Comparison of ENCODE assay signal across 8 mouse cellular contexts in the genomic region with DNA sequence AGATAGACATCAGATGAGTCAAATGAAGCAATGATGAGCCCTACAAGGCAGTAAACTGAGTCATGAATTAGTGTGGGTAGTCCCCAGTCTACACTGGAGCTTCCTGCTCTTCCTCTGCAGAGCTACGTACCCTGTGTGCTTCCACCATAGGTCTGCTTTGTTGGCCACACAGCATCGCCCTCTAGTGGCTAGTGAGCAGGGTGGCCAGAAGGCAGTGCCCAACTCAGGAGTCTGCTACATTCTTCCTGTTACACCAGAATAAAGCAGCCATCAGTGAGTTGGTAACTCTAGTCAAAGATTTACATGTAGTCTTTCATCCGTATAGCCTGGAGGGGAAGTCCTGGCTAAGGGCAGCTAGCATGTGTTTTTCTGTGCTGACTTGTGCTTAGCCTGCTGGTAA. TPM values are rescaled to one million over a fixed set of nuclear protein-coding genes. Genes with fewer than 3 reads are reported as not detected.
A peak's percentile ranks its signal among the peaks of the same experiment; 100 is the strongest.
DNase-seq lines count a peak whose midpoint lies in the region; ATAC-seq and TF ChIP-seq lines count a peak whose summit lies in the region.

No protein-coding gene starts in this region.

- no peaks in the 10 kb centered on the region for H3K9me3 ChIP-seq in liver, embryonic 12.5 days (replicated peaks)
- H3K9me3 ChIP-seq in stomach, embryonic 16.5 days (replicated peaks; ENCODE audit: control insufficient read depth, low read length): 0 out of 2 replicates have a peak, but pooled peaks cover 3% of the 10 kb centered on the region

- peak; percentile 99; the same call in 1 of the 2 replicates for TF ChIP-seq CTCF in kidney, adult 2 months (conservative IDR thresholded peaks at IDR 0.05; ENCODE audit: insufficient read depth, insufficient read length, low read depth, low read length)

- peaks cover 45% of the 10 kb centered on the region for H3K4me1 ChIP-seq in kidney, adult 2 months (ENCODE audit: control insufficient read depth, insufficient read depth, low read length)
- H3K4me1 ChIP-seq in liver, embryonic 12.5 days: peaks cover 32% of the 10 kb centered on the region
- 0 out of 2 replicates have a peak, but pooled peaks cover 6% of the 10 kb centered on the region for H3K4me1 ChIP-seq in stomach, embryonic 16.5 days (ENCODE audit: control insufficient read depth, insufficient read depth, low read length)

- TF ChIP-seq POLR2A in kidney, adult 2 months (IDR thresholded peaks at IDR 0.05; ENCODE audit: low read depth, low read length): no peak

- no peak overlapping the region for H3K9ac ChIP-seq in liver, embryonic 12.5 days
- no peak overlapping the region for H3K9ac ChIP-seq in stomach, embryonic 16.5 days (ENCODE audit: low read length)

- 7% methylated on average over 3 of the region's 3 CpGs for WGBS in kidney, adult 2 months
- 17% methylated on average over 3 of the region's 3 CpGs for WGBS in liver, embryonic 12.5 days (ENCODE audit: insufficient replicate concordance)
- WGBS in stomach, embryonic 16.5 days: 17% methylated on average over 3 of the region's 3 CpGs

- peak overlapping the region; percentile 57; the same call in 1 of the 2 replicates for H3K27ac ChIP-seq in kidney, adult 2 months (ENCODE audit: insufficient read depth, low read depth, low read length)
- H3K27ac ChIP-seq in liver, embryonic 12.5 days: no peak overlapping the region
- no peak overlapping the region for H3K27ac ChIP-seq in stomach, embryonic 16.5 days (ENCODE audit: low read length)

- ATAC-seq in liver, embryonic 12.5 days: 0 out of 2 replicates have a peak, but pooled peaks have one; percentile 27
- peak; percentile 75 for ATAC-seq in stomach, embryonic 16.5 days (ENCODE audit: insufficient read depth, low FRiP score)

- H3K27me3 ChIP-seq in kidney, adult 2 months (replicated peaks; ENCODE audit: control insufficient read depth, insufficient read depth, low read length): no peaks in the 10 kb centered on the region
- no peaks in the 10 kb centered on the region for H3K27me3 ChIP-seq in liver, embryonic 12.5 days (replicated peaks)
- H3K27me3 ChIP-seq in stomach, embryonic 16.5 days (ENCODE audit: control insufficient read depth, insufficient read depth, low read length): no peaks in the 10 kb centered on the region

- no peak overlapping the region for H3K4me3 ChIP-seq in kidney, adult 2 months (ENCODE audit: insufficient read depth, low read depth, low read length)
- no peak overlapping the region for H3K4me3 ChIP-seq in liver, embryonic 12.5 days
- H3K4me3 ChIP-seq in stomach, embryonic 16.5 days (replicated peaks; ENCODE audit: low read length): no peak overlapping the region

- peak; percentile 79 for DNase-seq in 3T3-L1 (ENCODE audit: low read depth, low spot score)
- DNase-seq in T-cell, adult 2 months (ENCODE audit: low spot score): peak; percentile 78
- peak; percentile 87 for DNase-seq in embryo, embryonic 10 days (ENCODE audit: low spot score)
- peak; percentile 80 to 82 for DNase-seq in heart, adult 18-20 months
- DNase-seq in kidney, adult 2 months: peak; percentile 93
- peak; percentile 88 for DNase-seq in naive thymus-derived CD4-positive, alpha-beta T cell, adult 2 months (ENCODE audit: low read depth)

- no peak overlapping the region for H3K4me2 ChIP-seq in liver, embryonic 12.5 days
- H3K4me2 ChIP-seq in stomach, embryonic 16.5 days (ENCODE audit: low read depth, low read length): no peak overlapping the region

- H3K36me3 ChIP-seq in kidney, adult 2 months (ENCODE audit: control insufficient read depth, insufficient read depth, low read length): no peaks in the 10 kb centered on the region; the same call in none of the 2 replicates
- peaks cover 73% of the 10 kb centered on the region for H3K36me3 ChIP-seq in liver, embryonic 12.5 days
- peaks cover 31% of the 10 kb centered on the region for H3K36me3 ChIP-seq in stomach, embryonic 16.5 days (ENCODE audit: control insufficient read depth, insufficient read depth, low read length)

RNA-seq across cellular contexts. Expression of gene Acvr1b, which starts 24.4 kb away (rescaled TPM):
- total RNA-seq in heart, adult 18-20 months (2021): 10 to 100 TPM in 1 of 2 experiments, 1 to 10 TPM in 1; 9.8 to 10.3 TPM
- polyA plus RNA-seq in kidney, adult 2 months (2012; rRNA removed): 37.0 and 37.2 TPM in 2 replicates
- polyA plus RNA-seq in liver, embryonic 12.5 days (2016; fragmentation: Nextera tagmentation; extraction: Ambion mirVana): 1.9 and 2.2 TPM in 2 replicates
- polyA plus RNA-seq in stomach, embryonic 16.5 days (2015; fragmentation: Nextera tagmentation; extraction: Ambion mirVana): 11.6 and 12.1 TPM in 2 replicates

RNA-seq across cellular contexts. Expression of gene Grasp, which starts 25.8 kb away (rescaled TPM):
- total RNA-seq in heart, adult 18-20 months (2021): 1 to 10 TPM; 8.7 to 9.7 TPM
- 6.2 and 7.0 TPM in 2 replicates for polyA plus RNA-seq in kidney, adult 2 months (2012; rRNA removed)
- polyA plus RNA-seq in liver, embryonic 12.5 days (2016; fragmentation: Nextera tagmentation; extraction: Ambion mirVana): 0.81 and 1.3 TPM in 2 replicates
- 2.1 and 2.7 TPM in 2 replicates for polyA plus RNA-seq in stomach, embryonic 16.5 days (2015; fragmentation: Nextera tagmentation; extraction: Ambion mirVana)

RNA-seq across cellular contexts. Expression of gene Nr4a1, which starts 55.9 kb away (rescaled TPM):
- 10 to 100 TPM in 1 of 2 experiments, 1 to 10 TPM in 1; 7.7 to 10.5 TPM for total RNA-seq in heart, adult 18-20 months (2021)
- polyA plus RNA-seq in kidney, adult 2 months (2012; rRNA removed): 4.9 and 5.7 TPM in 2 replicates
- polyA plus RNA-seq in liver, embryonic 12.5 days (2016; fragmentation: Nextera tagmentation; extraction: Ambion mirVana): 0.83 and 1.0 TPM in 2 replicates
- polyA plus RNA-seq in stomach, embryonic 16.5 days (2015; fragmentation: Nextera tagmentation; extraction: Ambion mirVana): 12.9 and 13.3 TPM in 2 replicates
